Mouse (Mus musculus) heart, embryonic 13.5 days (tissue): ENCODE data around the gene Mut. TPM values are rescaled to one million over a fixed set of nuclear protein-coding genes. Genes with fewer than 3 reads are reported as not detected.

Experiments used
- ATAC-seq: fragments of 200-750 bp; cut with Nextera tagmentation; 2 replicates; pipeline ENCODE4 v1.8.0; 2017; ENCODE audit warnings: moderate TSS enrichment; ENCODE audit not compliant: insufficient number of reproducible peaks, low FRiP score, low TSS enrichment; ENCODE audit errors: extremely low read depth
- H3K27ac ChIP-seq: fragments of 300-500 bp; sonication (generic); replicated peaks from 2 replicates; pipeline ENCODE4 v1.5.1; 2015; ENCODE audit warnings: moderate library complexity, mild to moderate bottlenecking, inconsistent platforms
- H3K27me3 ChIP-seq: fragments of 300-500 bp; sonication (generic); replicated peaks from 2 replicates; pipeline ENCODE4 v1.6.1; 2015; ENCODE audit warnings: mild to moderate bottlenecking, inconsistent platforms
- H3K36me3 ChIP-seq: fragments of 300-500 bp; sonication (generic); 2 replicates; pipeline ENCODE4 v1.6.1; 2015; ENCODE audit warnings: mild to moderate bottlenecking, inconsistent platforms
- H3K4me1 ChIP-seq: fragments of 300-500 bp; sonication (generic); 2 replicates; pipeline ENCODE4 v1.6.1; 2015; ENCODE audit warnings: inconsistent platforms
- H3K4me2 ChIP-seq: fragments of 300-500 bp; sonication (generic); 2 replicates; pipeline ENCODE4 v1.6.1; 2015; ENCODE audit warnings: inconsistent platforms, mild to moderate bottlenecking, moderate library complexity
- H3K4me3 ChIP-seq: fragments of 300-500 bp; sonication (generic); 2 replicates; pipeline ENCODE4 v1.5.1; 2015; ENCODE audit warnings: moderate library complexity, mild to moderate bottlenecking, inconsistent platforms
- H3K9ac ChIP-seq: fragments of 300-500 bp; sonication (generic); 2 replicates; pipeline ENCODE4 v1.6.1; 2015; ENCODE audit warnings: inconsistent platforms, mild to moderate bottlenecking, moderate library complexity
- H3K9me3 ChIP-seq: fragments of 300-500 bp; sonication (generic); 2 replicates; pipeline ENCODE4 v1.6.1; 2016; ENCODE audit warnings: inconsistent platforms
- WGBS: fragments of 180-500 bp; shearing (Covaris S2); methylation state at CpG from one replicate; pipeline ENCODE4 v1.1.7; 2015; ENCODE audit warnings: mixed read lengths; 5-methylcytosine and 5-hydroxymethylcytosine counted together
- polyA plus RNA-seq: library from polyadenylated mRNA; unstranded; fragments of >200 nt; fragmentation: Nextera tagmentation; extraction: Ambion mirVana; gene quantifications from 2 replicates; pipeline ENCODE4 v1.2.1, GENCODE M21; 2015

The Mut gene
- polyA plus RNA-seq, 1 experiment from 2014 or later = 31.0 TPM

- no peak overlapping the region for H3K4me2 ChIP-seq
- no peak for ATAC-seq
- H3K4me1 ChIP-seq = no peaks in the 10 kb centered on the region
- no peaks in the 10 kb centered on the region for H3K9me3 ChIP-seq
- no peak overlapping the region for H3K4me3 ChIP-seq
- 70% methylated on average over 3 of the region's 3 CpGs for WGBS
- H3K36me3 ChIP-seq = peaks cover 68% of the 10 kb centered on the region
- H3K9ac ChIP-seq = no peak overlapping the region
- H3K27me3 ChIP-seq = no peaks in the 10 kb centered on the region
- no peak overlapping the region for H3K27ac ChIP-seq
These were observed 14.0 kb downstream of the Mut start for GRCm38 (mm10) chr17:40948518-40948917.

GRCm38 (mm10) chr17:40977914-40978313 is 43.4 kb downstream of the Mut start:
- Histone ChIP-seq H3K27me3 (no peaks in the 10 kb centered on the region), H3K4me2 (no peak overlapping the region), H3K4me3 (no peak overlapping the region), H3K9ac (no peak overlapping the region), H3K9me3 (no peaks in the 10 kb centered on the region), H3K36me3 (no peaks in the 10 kb centered on the region), H3K27ac (no peak overlapping the region), H3K4me1 (no peaks in the 10 kb centered on the region)
- ATAC-seq = no peak
- 68% methylated on average over 11 of the region's 11 CpGs for WGBS

- Histone ChIP-seq H3K4me2 (no peak overlapping the region), H3K4me3 (no peak overlapping the region), H3K9me3 (no peaks in the 10 kb centered on the region), H3K9ac (no peak overlapping the region), H3K27me3 (no peaks in the 10 kb centered on the region), H3K4me1 (no peaks in the 10 kb centered on the region), H3K27ac (no peak overlapping the region), H3K36me3 (no peaks in the 10 kb centered on the region)
- no peak for ATAC-seq
- WGBS = 59% methylated on average over 3 of the region's 3 CpGs
These were observed 57.6 kb downstream of the Mut start for GRCm38 (mm10) chr17:40992102-40992501.

Other genes with a start within 250 kb of the Mut start
- gene Esp1, start 207.6 kb upstream of the Mut start, polyA plus RNA-seq = not detected in 2 replicates
- not detected in 2 replicates for gene Crisp2, start 127.7 kb upstream of the Mut start, polyA plus RNA-seq
- 4.4 and 7.7 TPM in 2 replicates for gene Rhag, start 123.6 kb upstream of the Mut start, polyA plus RNA-seq
- gene 9130008F23Rik, start 54.1 kb upstream of the Mut start, polyA plus RNA-seq = 2.0 and 2.3 TPM in 2 replicates
- not detected in 2 replicates for gene Glyatl3, start 20.3 kb upstream of the Mut start, polyA plus RNA-seq
- gene Cenpq, start 362 bp downstream of the Mut start, polyA plus RNA-seq = 15.5 and 15.8 TPM in 2 replicates